Mouse (Mus musculus): ENCODE data around the gene Ppp4r2.

Ppp4r2 gene

GRCm38 (mm10) chr6:100833355-100833754 lies at the start of gene Ppp4r2:
TSS of gene Ppp4r2 (plus strand) at chr6:100833622.
- DNase-seq (ENCODE audit: low spot score), result peak; percentile 93

GRCm38 (mm10) chr6:100787726-100788125 lies 45.7 kb upstream of the Ppp4r2 start:
- DNase-seq (ENCODE audit: low spot score), result peak; percentile 72

GRCm38 (mm10) chr6:100789161-100789560 lies 44.3 kb upstream of the Ppp4r2 start:
- DNase-seq (ENCODE audit: low spot score), result peak; percentile 90

DNA sequence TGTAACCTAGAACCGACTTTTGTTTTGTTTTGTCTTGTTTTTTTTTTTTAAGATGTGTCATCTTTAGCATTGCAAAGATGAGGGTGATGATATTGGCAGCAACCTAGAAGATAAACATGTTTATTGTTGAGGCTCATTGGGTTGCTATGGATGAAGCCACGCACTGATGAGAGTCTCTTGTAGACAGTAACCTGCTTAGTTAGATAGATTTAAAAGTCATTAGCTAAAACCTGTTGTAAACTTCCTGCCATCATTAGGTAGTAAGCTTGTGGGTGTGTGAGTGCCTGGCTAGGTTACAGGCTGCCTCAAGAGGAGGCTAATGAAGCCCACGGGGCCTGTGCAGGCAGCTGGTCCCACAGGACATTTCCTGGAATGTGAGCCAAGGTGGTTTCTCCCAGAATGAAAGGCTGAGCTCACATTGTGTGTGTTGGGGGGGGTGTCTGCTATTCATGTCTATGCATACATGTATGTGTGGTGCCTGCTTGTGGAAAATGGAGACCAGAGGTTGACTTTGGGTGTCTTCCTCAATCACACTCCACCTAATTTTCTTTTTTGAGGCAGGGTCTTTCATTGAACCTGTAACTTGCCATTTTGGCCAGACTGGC lies 41.3 kb upstream of the Ppp4r2 start:
- no peak for DNase-seq (ENCODE audit: low spot score)

DNA sequence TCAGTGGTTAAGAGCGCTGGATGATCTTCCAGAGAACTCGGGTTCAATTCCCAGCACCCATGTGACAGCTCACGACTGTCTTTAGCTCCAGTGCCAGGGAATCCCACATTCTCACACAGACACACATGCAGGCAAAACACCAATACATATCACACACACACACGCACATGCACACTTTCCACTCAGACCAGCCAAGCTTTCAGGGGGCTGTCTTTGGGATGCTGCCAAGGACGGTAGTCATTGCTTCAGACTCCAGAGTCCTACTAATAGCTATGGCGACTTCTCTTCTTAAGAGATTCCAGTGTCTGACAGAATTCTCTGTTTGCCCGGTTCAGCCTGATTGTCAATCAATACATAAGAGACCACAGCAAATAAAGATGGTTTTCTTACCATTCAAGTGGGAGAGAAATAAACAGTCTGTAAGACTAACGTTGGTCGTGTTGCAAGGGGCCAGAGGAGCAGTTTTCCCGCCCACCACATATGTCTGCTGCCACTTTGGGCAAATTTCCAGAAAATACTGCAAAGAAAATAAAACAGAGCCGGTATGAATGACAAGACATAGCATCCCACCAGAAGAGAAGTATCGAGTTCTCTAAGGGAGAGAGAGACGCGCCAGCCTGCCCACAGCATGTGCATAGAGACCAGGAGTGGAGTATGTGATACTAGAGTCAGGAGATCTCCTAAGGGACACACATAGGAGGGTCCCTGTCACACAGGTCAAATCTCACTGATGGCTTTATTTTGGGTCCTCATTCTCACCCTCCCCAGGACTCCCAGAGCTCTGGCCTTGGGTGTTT lies 40.3 kb upstream of the Ppp4r2 start:
- no peak for DNase-seq (ENCODE audit: low spot score)

DNA sequence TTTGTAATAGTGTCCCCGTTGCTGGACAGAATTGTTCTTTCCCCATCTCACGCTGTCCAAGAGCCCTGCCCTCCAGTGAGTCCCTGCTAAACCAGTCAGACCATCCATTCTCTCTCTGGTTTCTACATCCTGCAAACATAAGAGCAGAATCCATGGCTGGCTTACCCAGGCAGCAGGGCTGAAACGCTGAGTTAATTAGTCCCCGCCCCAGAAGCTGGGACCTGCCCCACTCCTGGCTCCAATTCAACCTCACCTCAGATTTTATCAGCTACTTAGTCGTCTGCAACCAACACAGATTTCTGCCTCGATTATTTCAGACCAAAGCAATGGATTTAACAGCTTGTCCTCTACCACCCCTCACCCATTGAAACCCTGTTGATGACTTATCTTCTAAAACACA lies 37.6 kb upstream of the Ppp4r2 start:
- DNase-seq (ENCODE audit: low spot score), result no peak

DNA sequence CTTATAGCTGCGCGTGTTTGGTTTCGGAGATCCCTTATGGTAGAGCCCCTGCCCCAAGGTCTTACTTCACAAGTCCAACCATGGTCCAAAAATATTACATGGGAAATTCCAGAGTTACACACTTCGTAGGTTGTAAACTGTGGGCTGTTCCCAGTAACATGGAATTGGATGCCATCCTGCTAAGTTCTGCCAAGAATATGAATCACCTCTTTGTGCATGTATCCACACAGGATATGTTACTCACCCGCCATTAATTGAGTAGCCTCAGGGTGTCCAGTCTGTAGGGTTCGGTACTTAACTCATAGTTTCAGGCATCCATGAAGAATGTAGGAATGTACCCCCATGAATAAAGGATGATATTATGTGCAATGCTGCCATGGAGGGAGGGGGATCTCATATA lies 34.1 kb upstream of the Ppp4r2 start:
- no peak for DNase-seq (ENCODE audit: low spot score)

DNA sequence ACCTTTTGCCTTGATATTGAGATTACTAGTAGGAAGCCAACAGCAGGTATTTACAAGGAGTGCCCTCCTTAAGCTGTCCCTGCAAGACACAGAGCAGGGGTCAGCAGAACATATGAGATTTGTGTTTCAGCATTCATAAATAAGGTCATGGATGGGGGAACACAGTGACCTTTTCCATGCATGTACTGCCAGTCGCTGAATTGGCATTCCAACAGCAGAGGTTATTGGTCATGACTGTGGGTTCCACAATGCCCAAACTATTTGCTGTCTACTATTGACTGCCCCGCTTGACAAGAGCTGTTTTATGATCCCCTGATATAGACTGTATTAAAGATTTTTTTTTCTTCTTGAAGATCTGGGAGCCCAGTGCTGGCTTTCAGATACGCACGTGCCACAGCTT lies 33.7 kb upstream of the Ppp4r2 start:
- no peak for DNase-seq (ENCODE audit: low spot score)

GRCm38 (mm10) chr6:100800497-100800955 lies 32.9 kb upstream of the Ppp4r2 start:
- DNase-seq (ENCODE audit: low spot score), result peak; percentile 91

GRCm38 (mm10) chr6:100802381-100803083 lies 30.9 kb upstream of the Ppp4r2 start:
- no peak for DNase-seq (ENCODE audit: low spot score)

GRCm38 (mm10) chr6:100803250-100803649 lies 30.2 kb upstream of the Ppp4r2 start:
- no peak for DNase-seq (ENCODE audit: low spot score)

DNA sequence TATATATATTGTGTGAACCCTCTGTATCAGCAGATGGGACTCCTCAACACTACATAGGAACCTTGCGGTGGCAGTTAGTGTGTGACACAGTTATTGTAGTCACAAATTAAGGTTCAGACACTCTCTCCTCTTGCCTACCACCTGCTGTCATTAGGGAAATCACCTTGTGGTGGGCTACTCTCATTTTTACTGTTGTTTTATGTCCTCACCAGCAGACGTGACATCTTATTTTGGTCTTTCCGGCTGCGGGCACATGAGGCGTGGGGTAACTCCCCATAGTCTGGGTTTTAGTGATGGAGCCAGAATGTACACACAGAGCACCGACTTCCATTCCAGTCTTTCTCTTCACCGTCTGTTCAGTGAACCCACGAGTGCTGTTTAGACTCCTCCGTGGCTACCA lies 26.2 kb upstream of the Ppp4r2 start:
- DNase-seq (ENCODE audit: low spot score), result no peak

DNA sequence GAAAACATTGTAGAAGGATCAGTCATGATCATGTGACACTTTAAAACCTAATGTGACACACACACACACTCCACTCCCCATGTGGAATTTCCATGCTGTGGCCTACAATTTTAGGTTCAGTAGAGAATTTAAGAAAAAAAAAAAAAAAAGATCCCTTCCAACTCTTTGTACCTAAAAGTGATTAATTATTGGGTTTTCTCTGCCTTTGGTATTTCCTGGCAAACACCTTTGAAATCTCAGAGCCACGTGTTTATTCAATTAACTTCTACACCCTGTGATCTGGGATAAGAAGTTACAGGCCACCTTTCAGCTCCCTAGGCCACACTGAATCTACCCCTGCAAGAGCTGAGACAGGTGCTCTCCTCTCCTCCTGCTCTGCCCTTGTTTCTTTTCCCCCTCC lies 25.7 kb upstream of the Ppp4r2 start:
- DNase-seq (ENCODE audit: low spot score), result no peak

- DNase-seq (ENCODE audit: low spot score), result no peak
Observed at GRCm38 (mm10) chr6:100808221-100808778, 25.1 kb upstream of the Ppp4r2 start.

- DNase-seq (ENCODE audit: low spot score), result peak; percentile 83
Observed at GRCm38 (mm10) chr6:100810117-100810516, 23.3 kb upstream of the Ppp4r2 start.

- no peak for DNase-seq (ENCODE audit: low spot score)
Observed at GRCm38 (mm10) chr6:100811731-100812130, 21.7 kb upstream of the Ppp4r2 start.

DNA sequence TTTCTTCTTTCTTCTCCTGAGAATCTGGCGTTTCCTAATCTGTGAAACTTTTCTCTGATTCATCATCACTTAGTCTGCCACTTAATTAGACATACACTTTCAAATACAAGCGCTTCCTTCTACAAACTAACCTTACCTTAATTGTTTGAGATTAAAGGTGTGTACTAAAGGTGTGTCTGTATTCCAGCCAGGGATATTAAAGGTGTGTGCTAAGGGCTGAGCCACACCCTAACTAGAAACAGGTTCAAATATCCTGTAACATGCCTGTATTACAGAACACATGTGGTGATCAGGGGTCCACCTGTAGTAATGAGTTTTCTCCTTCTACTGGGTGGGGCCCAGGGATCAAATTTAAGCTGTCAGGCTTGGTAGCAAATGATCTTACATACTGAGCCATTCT lies 12.1 kb upstream of the Ppp4r2 start:
- DNase-seq (ENCODE audit: low spot score), result no peak

DNA sequence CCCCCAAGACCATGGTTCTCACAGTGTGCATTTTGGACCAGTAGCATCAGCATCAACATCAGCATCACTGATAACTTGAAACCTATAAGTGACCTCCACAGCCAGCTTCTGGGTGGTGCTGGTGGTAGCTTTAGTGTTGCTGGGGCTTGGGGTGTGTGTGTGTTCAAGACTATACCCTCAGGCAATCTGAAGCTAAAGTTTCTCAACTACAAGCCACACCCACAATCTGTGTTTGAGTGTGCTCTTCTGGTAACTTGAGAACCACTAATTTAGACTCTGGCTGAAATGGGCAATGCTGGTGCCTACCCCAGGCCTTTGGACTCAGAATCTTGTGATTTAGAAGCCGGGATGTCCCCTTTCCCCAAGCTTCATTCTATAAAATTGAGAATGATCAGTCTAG lies 10.1 kb upstream of the Ppp4r2 start:
- DNase-seq (ENCODE audit: low spot score), result no peak

DNA sequence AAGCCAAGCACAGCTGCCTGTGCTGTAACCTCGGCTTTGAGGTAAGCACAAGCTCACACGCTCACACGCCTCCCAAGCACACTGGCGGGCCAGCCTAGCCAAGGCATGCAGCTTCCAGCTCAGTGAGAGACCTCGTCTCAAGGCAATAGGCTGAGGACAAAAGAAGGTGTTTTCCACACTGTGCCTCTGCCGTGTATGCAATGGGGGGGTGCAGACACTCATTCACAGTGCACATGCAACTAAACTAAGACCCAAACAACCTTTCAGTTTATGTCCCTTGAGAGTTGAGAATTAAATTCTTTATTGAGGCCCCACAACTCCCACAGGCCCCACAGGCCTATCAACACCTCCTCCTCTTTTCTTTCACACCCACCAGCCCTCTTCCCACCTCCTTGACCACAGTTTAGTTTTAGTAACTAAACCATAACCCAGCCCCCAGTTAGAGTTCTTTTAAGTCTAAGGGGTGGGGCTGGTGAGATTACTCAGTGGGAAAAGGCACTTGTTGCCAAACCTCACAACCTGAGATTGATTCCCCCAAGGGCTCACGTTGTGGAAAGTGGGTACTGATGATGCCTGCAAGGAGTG lies 8.9 kb upstream of the Ppp4r2 start:
- DNase-seq (ENCODE audit: low spot score), result no peak

- DNase-seq (ENCODE audit: low spot score), result no peak
Observed at GRCm38 (mm10) chr6:100826046-100826445, 7.4 kb upstream of the Ppp4r2 start.

DNA sequence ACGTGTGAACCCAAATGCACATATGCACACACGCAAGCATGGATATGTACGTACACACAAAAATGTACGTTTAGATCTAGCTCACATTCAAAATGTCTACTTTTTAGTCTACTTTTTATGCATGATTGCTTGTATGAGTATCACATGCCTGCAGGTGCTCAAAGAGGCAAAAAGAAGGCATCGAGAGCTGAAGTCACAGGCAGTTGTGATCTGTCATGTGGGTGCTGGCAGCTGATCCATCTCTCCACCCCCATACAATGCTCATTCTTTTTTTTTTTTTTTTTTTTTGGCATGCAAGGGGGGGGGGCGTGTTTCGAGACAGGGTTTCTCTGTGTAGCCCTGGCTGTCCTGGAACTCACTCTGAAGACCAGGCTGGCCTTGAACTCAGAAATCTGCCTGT lies 4.9 kb upstream of the Ppp4r2 start:
- DNase-seq (ENCODE audit: low spot score), result no peak

DNA sequence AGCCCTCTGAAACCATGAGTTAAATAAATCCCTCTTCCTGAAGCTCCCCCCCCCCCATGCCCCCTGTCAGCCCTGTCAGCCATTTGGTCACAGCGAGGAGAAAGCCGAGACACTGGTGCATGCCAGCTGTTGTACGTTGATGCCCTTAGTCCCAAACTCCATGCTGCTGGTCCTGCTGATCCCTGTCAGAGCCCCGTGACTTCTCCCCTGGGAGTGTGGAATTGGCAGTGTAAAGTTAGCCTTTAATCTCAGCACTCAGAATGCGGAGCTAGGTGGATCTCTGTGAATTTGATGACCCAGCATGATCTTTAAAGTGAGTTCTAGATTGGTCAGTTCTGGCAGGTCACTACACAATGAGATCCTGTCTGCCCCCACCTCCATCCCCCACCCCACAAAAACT lies 3.7 kb upstream of the Ppp4r2 start:
- DNase-seq (ENCODE audit: low spot score), result peak; percentile 51

Data from adipocyte (in vitro differentiated cells).